Mouse (Mus musculus) ovary, postnatal 14 days (tissue): ENCODE results near the gene Cd300lf.
A peak's percentile ranks its signal among the peaks of the same experiment; 100 is the strongest.

Experiments
- DNase-seq: peaks from one replicate; pipeline ENCODE4 v3.0.0; 2022; ENCODE audit warnings: low spot score

Gene Cd300lf

GRCm38 (mm10) chr11:115133800-115134199 is at the start of gene Cd300lf:
Cd300lf (minus strand) TSS chr11:115133992.
- DNase-seq: no peak

DNA sequence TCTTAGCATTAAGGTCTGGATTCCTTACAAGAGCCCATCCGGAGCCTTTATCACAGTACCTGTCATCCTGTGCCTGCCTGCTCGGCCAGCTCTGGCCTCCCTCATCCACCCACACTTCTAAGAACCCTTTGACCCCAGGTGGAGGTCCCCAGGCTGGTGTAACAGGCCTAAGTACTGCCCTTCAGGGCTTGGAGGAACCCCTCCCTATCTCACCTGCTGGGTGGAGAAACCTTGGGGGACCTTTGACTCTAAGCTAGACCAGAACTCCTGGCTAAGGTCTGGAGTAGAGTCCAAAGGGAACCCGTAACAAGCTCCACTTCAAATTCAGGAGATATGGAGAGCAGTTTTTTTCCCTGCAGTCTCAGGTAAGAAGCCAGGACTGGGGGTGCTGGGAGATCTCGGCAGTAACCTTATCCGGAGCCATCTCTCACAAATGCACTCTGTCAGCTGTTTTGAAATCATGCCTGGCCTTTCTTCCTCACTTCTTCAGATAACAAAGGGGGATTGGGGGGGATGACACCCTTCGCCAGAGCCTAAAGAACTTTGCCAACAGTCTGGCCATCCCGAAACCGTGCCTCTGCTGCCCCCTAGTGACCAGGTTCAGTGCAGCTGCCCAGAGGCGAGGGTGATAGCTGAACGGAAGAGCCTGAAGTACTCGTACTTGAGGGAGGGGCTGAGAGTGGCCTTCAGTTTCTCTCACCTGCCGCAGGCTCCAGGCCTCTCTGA is 48.3 kb upstream of the Cd300lf start:
- peak; percentile 88 for DNase-seq

- DNase-seq: no peak
Measured at GRCm38 (mm10) chr11:115179881-115180280, 46.1 kb upstream of the Cd300lf start.

- DNase-seq: no peak
Measured at GRCm38 (mm10) chr11:115179191-115179590, 45.4 kb upstream of the Cd300lf start.

DNA sequence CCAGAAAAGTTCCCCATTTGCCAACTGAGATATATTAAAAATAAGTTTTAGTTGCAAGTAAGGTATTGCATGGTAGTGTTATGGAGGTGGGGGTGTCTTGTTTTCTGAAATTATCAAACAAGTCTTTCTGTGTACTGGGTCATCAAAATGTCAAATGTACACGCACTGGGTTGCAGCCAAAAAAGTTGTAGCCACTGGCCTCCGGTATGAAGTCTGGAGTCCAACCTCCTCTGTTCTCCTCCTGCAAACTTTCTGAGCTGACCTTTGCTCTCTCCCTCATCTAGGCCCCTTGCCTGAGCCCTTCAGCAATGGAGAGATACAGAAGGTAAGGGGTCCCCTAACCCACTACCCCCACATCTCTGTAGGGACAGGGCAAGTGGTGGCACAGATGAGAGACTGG is 45.0 kb upstream of the Cd300lf start:
- no peak for DNase-seq

DNA sequence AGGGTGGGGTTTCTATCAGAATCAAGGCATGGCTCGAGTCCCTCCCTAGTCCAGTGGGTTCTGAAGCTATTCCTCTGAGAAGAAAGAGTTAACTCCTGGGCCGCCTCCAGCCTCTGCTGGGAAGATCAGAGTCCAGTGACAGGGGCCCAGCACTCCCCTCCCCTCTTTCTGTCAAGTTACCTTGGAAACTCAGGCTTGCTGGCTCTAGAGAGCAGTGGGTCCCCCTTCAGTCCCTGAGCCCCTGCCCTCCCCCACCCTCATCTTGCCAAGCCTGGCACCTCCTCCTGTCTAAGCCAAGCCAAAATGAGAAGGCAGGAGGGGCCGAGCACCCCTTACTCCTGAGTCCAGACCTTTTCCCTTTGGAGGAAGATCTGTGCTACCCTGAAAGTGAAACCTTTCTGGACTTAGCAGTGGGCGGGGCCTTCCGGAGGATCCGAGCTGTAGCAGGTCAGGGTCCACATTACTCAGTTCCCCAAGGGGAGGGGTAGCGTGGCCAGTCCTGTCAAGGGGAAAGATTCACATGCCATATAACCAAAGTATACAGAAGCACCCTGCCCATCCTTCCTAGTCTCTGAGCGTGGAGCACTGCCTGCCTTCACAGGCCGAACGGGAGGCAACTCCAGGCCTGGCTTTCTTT is 43.9 kb upstream of the Cd300lf start:
- no peak for DNase-seq

- DNase-seq: no peak
Measured at GRCm38 (mm10) chr11:115176399-115177190, 42.8 kb upstream of the Cd300lf start.

- no peak for DNase-seq
Measured at GRCm38 (mm10) chr11:115173549-115174339, 40.0 kb upstream of the Cd300lf start.

DNA sequence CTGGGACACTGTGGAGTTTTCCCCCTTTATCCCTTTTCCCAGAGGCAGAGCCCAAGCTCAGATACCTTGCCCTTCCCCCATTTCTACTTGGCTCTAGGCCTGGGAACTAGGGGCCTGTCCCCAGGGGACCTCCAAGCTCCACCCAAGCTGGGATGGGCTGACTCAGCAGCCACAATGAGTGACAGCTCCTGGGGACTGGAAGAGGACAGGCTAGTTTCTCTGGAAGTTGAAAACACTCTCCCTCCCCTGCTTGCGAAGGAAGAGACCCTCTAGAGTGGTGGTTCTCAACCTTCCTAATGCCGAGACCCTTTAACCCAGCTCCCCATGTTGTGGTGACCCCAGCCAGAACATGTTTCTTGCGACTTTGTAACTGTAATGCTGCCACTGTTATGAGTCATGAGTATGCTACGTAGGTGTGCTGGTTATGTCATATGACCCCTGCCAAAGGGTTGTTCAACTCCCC is 39.1 kb upstream of the Cd300lf start:
- no peak for DNase-seq

GRCm38 (mm10) chr11:115171125-115171524 is 37.3 kb upstream of the Cd300lf start:
- DNase-seq: no peak

GRCm38 (mm10) chr11:115169430-115169829 is 35.6 kb upstream of the Cd300lf start:
- no peak for DNase-seq

DNA sequence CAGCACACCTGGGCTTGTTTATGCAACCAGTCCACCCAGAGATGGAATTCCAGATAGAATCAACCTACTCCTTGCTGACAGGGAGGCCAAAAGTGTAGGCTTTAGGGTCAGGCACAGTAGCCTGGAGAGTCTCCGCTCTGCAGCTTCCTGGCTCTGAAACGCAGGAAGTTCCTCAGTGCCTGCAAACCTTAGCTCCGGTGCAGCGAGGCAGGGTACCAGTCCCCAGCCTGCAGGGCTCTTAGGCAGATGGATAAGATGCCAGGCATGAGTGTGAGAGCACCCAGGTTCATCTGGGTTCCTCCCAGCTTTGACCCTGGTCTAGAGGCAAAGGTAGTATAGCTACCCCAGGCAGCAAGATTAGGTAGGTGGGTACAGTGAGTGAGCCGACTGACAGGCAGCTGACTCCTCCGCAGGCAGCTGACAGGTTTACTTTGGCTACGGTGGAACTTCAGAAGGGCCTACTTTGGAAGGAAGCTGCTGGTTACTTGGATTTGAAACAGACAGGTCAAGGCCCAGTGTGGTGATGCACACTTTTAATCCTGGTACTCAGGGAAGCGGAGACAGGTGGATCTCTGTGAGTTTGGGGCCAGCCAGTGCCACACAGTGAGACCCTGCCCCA is 33.9 kb upstream of the Cd300lf start:
- DNase-seq: no peak

- no peak for DNase-seq
Measured at GRCm38 (mm10) chr11:115166776-115167175, 33.0 kb upstream of the Cd300lf start.

GRCm38 (mm10) chr11:115164976-115165374 is 31.2 kb upstream of the Cd300lf start:
- DNase-seq: no peak

DNA sequence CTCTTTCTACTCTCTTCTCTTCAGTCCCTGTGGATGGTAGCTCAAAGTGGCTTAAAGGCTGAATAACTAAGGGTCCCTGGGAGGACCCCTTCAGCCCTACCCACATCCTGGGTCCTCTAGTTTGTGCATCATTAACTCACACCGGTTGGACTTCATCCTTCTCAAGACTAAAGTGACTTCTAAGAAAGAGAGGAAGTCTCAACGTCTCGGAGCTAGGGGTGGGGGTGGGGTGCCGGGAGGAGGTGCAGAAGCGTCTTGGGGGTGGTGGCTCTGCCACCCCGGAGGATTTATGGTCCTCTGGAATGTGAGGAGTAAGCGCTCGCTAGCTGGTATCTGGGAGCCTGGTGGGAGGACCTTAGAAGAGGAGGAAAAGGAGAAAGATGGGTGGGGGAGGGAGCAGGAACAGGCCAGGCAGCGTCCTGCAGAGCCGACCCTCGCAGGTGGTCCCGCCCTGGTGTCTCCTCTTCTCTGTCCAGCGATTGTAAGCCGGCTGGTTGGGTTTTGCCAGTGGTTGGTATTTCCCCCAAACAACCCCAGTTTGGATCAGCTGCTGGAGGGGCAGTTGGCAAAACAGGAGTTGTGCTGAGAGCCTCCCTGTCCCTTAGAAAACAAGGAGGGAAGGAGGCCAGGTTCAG is 30.7 kb upstream of the Cd300lf start:
- DNase-seq: no peak

- DNase-seq: no peak
Measured at GRCm38 (mm10) chr11:115163568-115164150, 29.9 kb upstream of the Cd300lf start.

GRCm38 (mm10) chr11:115162832-115163480 is 29.2 kb upstream of the Cd300lf start, which contains the start of gene Slc9a3r1:
Slc9a3r1 (plus strand) TSS chr11:115163341.
- peak; percentile 94 for DNase-seq

GRCm38 (mm10) chr11:115162205-115162601 is 28.4 kb upstream of the Cd300lf start:
- no peak for DNase-seq

GRCm38 (mm10) chr11:115161578-115162204 is 27.9 kb upstream of the Cd300lf start:
- DNase-seq: no peak
